Mouse (Mus musculus) urinary bladder, postnatal 10 days (tissue): ENCODE data around the gene Camk1g.
A peak's percentile ranks its signal among the peaks of the same experiment; 100 is the strongest.

Experiments used
- DNase-seq: peaks from one replicate; pipeline ENCODE4 v3.0.0; 2022; ENCODE audit warnings: low spot score

Camk1g gene

DNA sequence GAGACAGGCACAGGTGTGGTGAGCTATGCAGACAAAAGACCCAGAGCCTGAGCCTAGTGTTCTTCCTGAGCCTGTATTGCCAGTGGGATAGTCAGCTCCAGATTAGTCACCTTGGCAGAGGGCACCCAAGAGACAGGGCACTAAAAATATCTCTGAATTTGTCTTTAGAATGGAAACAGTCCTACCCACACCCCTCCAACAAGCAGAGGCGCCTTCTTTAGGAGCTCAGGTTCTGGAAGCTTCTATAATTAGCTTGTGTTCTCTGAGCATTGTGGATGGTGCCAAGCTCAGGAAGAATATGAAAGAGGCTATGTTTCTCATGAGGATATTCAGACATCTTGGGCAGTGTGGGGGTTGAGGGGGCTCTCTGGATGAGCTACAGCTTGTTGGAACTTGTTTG is 37.4 kb downstream of the Camk1g start:
- no peak for DNase-seq

DNA sequence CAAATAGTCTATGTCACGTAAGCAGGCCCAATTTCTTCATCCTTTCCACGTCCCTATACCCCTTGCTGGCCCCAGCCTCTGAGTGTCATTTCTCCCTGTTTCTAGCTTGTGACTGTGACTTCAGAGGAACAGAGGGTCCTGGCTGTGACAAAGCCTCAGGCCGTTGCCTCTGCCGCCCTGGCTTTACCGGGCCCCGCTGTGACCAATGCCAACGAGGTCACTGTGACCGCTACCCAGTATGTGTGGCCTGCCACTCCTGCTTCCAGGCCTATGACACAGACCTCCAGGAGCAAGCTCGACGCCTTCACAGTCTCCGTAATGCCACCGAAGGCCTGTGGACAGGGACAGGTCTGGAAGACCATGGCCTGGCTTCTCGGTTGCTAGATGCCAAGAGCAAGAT is 38.1 kb downstream of the Camk1g start:
- DNase-seq: no peak

DNA sequence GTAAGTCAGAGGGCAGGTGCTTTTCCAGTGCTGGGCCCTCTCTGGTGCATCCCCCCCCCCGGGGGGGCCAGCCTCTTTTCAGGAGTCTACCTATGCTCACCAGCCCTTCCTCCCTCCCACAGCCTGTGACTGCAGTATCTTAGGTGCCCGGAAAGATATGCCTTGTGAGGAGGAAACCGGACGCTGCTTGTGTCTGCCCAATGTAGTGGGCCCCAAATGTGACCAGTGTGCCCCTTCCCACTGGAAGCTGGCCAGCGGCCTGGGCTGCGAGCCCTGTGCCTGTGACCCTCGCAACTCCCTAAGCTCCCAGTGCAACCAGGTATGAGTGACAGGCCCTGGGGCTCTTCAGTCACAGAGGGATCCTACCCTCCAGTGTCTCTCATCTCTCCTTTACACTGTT is 39.5 kb downstream of the Camk1g start:
- no peak for DNase-seq

DNA sequence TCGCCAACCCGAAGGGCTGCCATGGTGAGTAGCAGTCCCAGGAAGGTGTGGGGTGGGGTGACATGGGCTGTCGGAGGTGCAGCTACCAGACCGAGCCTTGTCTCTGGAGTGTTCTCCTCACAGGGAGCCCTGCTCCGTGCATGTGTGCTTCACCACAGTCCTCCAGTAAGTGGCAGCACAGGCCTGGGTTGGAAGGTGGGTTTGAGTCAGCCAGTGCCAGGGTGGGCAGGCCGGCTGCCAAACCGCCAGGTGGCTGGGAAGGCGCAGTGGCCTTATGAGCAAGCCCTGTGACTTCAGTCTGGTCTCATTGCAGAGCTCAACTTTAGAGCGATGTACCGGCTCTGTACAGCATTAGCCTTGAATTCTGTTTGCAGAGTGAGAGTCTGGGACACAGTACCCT is 39.9 kb downstream of the Camk1g start:
- no peak for DNase-seq

DNA sequence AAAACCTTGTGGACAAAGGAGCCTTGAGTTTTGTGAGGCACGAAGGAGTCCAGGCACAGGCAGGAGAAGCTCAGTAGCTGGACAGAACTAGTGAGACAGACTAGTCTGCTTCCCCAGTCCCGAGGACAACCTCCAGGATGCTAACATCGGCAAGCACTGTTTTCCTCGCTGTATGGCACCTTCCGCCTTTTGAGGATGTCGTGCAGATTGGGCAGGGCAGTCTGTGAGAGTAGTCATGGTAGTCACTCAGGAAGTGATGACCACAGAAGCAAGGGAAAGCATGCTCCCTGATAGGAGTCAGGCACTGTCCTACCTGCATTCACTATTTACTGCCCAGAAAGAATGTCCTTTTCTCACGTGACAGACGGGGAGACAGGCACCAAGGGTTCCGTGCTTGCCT is 40.5 kb downstream of the Camk1g start:
- no peak for DNase-seq

DNA sequence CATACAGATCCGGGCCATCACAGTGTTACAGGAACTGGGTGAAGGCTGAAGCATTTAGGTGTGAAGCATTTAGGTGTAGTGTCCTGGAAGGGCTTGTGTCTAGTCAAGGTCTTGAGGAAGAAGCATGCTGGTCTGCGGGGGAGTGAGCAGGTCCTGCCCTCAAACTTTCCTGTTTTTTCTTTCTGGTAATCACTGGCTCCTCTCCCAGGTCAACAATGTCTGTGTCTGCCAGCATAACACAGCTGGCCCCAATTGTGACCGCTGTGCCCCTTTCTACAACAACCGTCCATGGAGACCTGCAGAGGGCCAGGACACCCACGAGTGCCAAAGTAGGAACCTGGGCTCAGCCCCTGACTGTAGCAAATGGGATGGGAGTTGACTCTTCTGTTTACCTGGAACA is 42.4 kb downstream of the Camk1g start:
- no peak for DNase-seq

DNA sequence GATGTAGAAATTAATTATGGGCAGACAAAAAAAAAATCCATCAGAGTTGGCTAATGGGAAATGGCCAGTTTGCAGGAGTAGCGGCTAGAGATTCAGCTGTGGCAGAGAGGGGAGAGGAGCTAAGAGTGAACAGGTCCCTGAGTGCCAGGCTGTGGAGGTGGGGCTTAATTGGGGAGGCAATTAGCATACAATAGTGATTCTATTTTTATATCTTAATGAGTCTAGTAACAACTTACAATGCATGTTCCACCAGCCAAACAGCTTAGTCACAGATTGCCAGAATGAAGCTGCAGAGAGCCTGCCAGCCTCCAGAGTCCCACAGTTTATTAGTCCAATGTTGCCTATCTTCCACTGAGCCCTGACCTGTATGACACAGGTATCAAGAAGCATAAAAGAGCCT is 42.9 kb downstream of the Camk1g start:
- DNase-seq: no peak

DNA sequence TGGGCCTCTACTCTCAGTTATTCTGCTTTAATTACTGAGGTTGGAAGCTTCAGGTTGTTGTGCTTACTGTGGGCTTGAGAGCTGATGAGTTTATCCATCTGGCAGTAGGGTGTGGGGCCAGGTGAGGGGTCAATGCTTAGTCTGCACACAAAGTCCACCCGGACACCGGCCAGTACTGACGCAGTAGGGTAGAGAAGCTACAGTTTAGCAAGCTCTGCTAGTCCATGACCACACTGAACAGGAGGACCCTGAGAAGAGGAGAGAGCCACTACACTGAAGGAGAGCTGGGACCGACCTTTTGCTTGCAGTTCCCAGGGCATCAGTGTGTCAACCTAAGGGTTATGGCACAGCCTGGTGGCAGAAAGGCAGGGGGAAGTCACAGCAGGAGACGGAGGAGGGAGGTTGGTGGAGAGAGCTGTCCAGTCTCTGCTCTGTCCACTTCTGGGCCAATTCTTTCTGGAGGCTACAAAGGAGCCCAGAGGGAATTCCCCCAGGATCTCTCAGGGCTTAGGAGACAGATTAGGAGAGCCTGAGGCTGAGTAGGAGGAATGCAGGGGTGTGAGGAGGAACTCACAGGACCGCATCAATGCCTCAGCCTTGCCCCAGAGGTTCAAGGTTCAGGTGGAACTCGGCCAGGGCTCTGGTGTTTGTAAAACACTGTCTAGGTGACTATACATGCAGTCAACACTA is 43.5 kb downstream of the Camk1g start:
- DNase-seq: no peak

DNA sequence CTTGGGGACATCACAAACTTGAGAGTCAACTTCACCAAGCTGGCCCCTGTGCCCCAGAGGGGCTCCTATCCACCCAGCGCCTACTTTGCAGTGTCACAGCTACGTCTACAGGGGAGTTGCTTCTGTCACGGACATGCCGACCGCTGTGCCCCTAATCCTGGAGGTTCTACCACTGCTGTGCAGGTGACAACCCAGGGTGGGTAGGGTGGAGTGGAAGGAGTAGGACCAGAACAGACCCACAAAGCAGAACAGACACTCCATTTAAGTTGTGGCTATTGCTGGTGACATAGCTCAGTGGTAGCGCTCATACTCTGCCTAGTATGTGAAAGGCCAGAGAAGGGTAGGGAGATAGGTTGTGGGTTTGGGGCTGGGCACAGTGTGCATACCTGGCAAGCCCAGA is 44.2 kb downstream of the Camk1g start:
- no peak for DNase-seq

DNA sequence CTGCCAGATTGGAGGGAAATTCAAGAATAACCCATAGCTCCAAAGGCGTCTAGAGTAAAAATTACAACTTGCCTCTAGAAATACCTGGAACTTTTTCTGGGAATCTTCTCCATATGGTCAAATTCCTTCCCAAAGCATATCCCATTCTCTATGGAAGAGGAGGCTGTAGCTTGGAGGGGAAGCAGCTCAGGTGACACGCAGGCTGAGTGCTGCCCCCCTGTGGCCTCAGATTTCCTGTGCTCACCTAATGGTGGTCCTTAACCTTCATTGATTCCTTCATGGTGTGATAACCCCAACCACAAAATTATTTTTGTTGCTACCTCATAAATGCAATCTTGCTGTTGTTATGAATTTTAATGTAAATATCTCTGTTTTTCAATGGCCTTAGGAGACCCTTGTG is 45.9 kb downstream of the Camk1g start:
- DNase-seq: no peak

DNA sequence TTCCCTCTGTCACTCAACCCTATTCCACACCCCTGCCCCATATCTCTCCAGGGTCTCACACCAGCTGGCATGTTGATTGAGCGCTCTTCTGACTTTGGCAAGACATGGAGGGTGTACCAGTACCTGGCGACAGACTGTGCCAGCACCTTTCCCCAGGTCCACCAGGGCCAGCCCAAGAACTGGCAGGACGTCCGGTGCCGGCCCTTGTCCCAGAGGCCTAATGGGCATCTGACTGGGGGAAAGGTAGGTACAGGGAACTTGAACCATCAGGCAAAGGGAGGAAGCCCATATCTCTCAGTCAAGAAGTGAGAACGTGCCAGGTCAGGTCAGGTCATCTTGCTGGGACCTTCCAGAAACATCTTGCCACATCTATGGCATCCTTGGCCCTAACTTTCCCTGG is 46.4 kb downstream of the Camk1g start:
- DNase-seq: no peak

DNA sequence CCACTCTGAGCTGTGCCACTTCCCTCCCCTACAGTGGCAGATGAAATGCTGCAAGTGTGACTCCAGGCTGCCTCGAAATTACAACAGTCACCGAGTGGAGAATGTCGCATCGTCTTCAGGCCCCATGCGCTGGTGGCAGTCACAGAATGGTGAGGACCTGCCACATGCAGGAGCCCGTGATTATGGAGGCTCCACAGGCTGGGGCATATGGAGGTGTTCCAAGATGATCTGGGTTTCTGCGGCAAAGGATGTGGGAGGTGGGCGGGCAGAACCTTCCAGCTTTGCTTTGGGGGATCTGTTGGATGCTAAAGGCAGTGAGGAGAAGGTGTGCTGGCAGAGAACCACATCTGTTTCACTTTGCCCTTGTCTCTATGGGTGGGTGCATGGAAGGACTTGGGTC is 49.7 kb downstream of the Camk1g start:
- no peak for DNase-seq

DNA sequence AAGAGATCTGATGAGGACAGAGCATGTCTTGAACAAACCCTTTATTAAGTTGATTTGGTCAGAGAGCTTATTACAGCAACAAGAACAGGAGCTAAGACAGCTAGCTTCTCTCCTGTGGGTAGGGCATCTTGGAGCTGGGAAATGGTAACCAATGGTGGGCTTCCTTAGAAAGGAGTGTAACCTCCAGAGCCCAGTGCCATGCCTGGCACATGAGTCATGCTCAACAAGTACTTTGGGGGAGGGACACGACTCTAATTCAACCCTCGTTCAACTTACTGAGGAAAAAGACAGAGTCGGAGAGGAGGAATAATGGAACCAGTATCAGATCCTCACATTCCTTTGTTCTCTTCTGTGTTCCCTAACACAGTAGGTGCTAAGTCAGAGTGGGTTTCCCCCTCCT is 50.4 kb downstream of the Camk1g start:
- DNase-seq: no peak

DNA sequence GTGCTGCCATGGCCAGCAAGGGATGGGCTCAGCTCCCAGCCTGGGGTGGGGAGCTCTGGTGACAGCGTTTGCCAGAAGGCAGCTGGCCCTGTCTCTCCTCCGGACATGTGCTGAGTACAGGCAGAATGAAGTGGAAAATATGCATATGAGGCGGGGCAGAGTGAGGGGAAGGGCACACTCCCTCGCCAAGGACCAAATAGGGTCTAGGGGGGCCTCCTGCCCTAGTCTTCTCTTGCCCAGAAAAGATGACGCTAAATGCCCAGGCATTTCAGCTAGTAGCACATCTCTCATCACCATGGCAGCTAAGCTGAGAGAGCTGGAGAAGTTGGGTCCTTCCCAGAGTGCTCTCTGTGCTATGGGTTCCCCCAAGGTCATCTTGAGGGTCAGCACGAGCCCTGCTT is 52.9 kb downstream of the Camk1g start:
- DNase-seq: no peak

DNA sequence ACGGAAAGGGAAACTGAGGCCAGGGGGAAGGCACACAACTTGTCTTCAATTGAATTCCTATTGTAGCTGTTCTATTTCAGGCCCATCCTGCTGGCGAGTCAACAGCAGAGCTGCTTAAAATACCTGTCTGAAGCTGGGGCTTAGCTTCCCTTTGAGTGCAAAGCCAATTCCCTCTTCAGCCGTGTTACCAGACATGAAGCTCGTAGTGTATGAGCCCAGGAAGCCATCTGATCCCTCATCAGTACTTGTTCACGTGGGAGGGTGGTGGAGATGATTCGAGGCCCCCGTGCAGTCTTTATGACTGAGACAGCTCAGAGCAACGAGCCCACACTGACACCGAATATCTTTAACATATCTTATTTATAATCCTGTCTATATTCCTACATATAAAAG is 53.7 kb downstream of the Camk1g start:
- DNase-seq: no peak

DNA sequence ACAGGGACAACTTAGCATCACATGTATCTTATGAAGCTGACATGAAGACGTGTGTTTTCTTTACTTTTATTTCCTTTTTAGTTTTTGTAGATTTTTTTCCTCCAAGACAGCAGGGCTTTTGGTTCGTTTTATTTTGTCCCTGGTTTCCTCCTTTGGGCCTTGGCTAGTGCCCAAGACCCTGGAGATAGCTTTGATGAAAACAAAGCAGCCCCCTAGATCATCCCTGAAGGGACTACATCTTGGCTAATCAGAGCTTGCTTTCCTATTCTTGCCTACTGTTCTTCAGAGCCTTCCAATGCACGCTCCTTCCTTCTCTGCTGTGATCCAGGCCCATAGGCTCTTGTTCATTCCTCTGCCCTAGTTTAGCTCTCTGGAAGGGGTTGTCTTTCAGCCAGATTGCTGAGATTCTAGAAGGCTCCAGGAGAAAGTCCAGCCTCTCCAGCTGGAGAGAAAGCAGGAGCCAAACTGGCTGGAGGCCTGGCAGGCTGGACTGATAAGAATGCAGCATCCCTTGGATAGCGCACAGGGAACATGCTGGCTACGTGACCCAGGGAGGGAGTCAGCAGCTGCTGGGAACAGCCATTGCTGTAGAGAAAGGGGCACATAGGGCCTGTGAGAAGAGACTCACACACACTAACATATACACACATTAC is 54.3 kb downstream of the Camk1g start:
- peak; percentile 39 for DNase-seq

DNA sequence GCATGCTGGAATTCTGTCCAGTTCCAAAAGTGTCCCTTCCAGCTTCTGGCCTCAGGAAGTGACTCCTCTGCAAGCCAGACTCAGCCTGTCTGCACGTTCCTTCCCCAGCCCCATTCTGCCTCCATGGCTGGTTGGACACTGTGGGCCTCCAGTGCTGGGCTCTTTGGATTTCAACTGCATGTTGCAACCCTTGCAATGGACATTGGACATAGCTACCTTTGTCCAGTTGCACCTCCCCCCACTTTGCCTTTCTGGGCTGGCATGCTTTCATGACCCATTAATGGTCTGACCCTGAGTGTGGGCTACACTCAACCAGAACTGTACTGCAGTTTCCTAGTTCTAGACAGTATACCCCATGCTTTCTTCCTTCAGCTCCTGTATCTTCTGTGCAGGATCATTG is 58.5 kb downstream of the Camk1g start:
- DNase-seq: no peak

DNA sequence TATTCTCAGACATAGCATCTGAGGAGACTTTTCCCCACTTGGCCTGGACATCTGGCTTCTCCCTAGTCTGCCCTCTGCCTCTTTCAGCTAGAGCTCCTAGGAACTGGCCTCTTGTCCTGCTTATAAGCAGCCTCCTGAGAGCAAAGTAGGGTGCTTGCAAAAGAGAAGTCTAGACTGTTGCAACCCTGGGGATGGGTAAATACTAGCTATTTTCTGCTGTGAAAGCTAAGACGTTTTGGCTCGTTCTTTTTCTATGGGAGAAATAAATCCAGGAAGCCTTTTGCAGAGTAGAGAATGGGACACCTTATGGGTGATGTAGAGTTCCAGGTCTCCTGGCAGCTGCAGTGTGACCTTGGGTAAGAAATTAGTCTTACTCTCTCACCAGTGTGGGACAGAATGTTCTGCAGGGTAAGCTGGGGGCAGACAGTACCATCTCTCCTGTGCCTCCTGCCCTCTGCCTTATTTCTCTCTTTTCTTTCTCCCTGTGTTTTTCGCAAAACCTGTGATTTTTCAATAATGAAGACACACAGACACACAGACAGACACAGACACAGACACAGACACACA is 59.5 kb downstream of the Camk1g start:
- no peak for DNase-seq

DNA sequence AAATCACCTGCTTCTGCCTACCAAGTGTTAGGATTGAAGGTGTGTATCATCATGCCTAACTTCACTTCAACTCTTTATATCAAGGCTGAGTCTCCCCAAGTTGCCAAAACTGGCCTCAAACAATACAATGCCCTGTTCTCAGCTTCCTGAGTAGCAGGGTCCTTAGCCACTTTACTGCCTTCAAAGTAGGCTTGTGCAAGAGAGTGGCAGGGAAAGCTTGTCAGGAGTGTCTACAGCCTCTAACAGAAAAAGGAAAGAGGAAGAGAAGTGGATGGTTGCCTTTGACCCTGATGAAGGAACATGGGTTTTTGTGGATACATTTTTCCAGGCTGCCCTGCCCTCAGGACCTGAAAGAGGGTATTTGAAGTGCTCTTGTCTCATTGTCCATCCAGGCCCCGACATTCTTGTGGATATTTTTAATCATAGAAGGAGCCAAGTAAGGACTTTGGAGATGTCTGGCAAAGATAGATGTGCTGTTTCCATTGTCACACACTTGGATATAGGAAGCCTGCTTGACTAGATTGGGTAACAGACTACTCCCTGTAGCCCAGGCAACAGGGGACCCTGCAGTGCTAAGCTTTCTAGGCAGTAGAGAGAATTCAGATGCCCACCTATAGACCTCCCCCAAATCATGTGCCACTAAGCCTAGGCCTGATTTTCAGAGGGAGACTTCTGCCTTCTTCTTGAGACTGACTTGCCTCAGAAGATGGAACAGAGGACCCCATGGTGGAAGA is 60.1 kb downstream of the Camk1g start:
- DNase-seq: no peak

DNA sequence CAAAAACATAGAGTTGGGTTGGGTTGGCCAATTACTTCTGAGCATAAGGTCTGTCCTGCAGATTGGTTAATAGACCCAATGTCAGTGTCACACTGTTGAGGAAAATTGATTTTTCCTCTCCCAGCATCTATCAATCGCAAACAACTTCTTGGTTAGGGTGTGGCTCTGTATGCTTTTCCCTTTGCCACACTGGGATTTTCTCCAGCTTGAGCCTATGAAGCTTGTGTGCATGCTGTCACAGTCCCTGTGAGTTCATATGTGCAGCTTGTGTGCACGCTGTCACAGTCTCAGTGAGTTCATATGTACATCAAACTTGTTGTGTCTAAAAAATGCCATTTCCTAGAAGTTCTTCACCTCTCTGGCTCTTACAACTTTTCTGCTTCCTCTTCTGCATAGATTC is 63.3 kb downstream of the Camk1g start:
- DNase-seq: no peak

DNA sequence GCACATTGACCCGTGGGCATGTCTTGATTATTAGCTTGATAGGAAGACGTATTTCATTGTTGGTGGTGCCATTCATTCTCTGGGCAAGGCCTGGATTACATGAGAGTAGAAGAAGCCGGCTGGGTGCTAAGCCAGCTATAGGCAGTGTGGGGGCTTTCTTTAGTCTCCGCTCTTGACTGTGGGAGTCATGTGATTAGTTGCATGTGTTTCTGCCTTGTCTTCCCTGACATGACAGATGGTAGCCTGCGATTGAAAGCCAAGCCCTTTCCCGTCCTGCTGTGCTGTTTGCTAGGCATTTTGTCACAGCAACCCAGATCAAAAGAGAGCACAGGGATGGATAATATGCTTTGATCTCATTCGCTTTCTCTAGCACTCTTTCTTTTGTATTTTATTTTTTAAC is 64.7 kb downstream of the Camk1g start:
- no peak for DNase-seq

DNA sequence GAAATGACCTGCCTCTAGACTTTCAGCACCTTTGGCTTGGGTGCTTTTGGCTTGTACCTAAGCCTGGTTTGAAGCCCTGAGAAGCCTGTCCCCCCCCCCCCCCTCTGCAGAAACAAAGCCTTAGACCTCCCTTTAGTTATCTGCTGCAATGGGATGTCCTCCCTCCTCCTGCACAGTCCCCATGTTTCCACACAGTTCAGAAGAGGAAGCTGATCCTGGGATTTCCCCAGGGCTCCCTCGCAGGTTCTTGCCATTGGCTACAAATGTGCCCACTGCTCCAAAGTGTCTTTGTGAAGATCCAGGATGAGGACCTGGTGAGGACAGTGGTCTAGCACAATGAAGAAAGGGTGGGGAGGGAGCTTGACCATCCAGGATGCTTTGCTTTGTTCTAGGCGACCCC is 67.0 kb downstream of the Camk1g start:
- no peak for DNase-seq

DNA sequence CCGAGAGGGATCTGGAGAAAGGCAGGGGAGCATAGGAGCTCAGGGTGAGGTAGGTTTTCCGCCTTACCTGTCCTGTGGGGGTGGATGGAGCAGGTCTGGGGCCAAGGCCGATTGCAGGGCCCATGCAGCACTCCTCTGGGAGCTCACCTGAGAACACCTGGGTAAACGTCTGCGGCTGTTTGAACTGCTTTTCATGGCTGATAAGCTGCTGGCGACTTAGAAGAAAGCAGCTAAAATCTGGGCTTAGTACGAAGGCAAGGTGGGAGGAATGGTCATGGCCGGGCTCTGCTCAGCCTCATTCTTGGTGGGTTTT is 68.0 kb downstream of the Camk1g start:
- no peak for DNase-seq
